Mouse (Mus musculus) bone marrow, adult 2 months (tissue): ENCODE results near the gene Ccdc87.

Experiments used
- CTCF ChIP-seq: fragments of 200-500 bp; IDR thresholded peaks from 2 replicates; pipeline ENCODE4 v1.5.1; 2011; ENCODE audit warnings: low read length, control low read depth; ENCODE audit not compliant: control insufficient read depth, insufficient read depth
- POLR2A ChIP-seq: fragments of 200-500 bp; IDR thresholded peaks from 2 replicates; pipeline ENCODE4 v1.6.1; 2011; ENCODE audit warnings: low read depth, mild to moderate bottlenecking, control low read depth, low read length, borderline replicate concordance; ENCODE audit not compliant: control insufficient read depth

GRCm38 (mm10) chr19:4803283-4803682, 35.9 kb upstream of the Ccdc87 start:
- TF ChIP-seq CTCF, result no peak
- no peak for TF ChIP-seq POLR2A
